Mouse (Mus musculus): ENCODE measurements around the gene Nptxr.

- TF ChIP-seq POLR2A (IDR thresholded peaks at IDR 0.05; ENCODE audit: borderline replicate concordance, insufficient read depth, low read length) (no peak), CTCF (IDR thresholded peaks at IDR 0.05; ENCODE audit: borderline replicate concordance, insufficient read depth, low read depth, low read length) (no peak)
Measured at GRCm38 (mm10) chr15:79796256-79796655, 8.3 kb downstream of the Nptxr start.

All from cerebellum, adult 2 months (tissue).